14 mouse cellular contexts compared by ENCODE assay signal in the genomic region with DNA sequence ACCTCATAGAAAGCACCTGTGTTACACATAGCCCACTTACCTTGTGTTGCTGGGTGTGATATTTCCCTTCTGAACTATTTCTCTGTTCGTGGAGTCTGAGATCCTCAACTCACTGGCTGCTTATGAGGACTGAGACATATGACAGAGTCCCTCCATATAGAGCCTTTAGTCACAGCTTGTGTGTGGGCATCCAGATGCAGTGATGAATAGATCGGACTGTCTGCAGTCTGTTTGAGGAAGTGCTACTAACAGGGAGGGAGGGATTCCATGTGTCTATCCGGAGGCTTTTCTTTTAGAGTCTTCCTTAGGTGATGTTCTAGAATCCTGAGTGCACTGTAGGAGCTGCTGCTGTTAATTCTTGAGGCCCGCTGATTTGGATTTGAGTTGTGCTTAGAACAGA.
DNase-seq lines count a peak whose midpoint lies in the region; ATAC-seq and TF ChIP-seq lines count a peak whose summit lies in the region.
"Had no signal": no experiment of that assay in that cellular context is flagged by ENCODE, and none has a peak within 500 bp of the region (broad histone marks: within the 10 kb centered on the region; RNA-seq: fewer than 3 reads in every experiment).

No protein-coding gene starts in this region.

- no peak for TF ChIP-seq POLR2A in olfactory bulb, adult 2 months (IDR thresholded peaks at IDR 0.05; ENCODE audit: insufficient read depth, low read depth, low read length)

- TF ChIP-seq CTCF in midbrain, postnatal 0 days (IDR thresholded peaks at IDR 0.05), result no peak
- no peak for TF ChIP-seq CTCF in olfactory bulb, adult 2 months (IDR thresholded peaks at IDR 0.05; ENCODE audit: insufficient read depth, low read depth, low read length)

- H3K27me3 ChIP-seq in hindbrain, embryonic 13.5 days, result no peaks in the 10 kb centered on the region
- H3K27me3 ChIP-seq in hindbrain, embryonic 12.5 days, result no peaks in the 10 kb centered on the region
- H3K27me3 ChIP-seq in midbrain, embryonic 12.5 days, result no peaks in the 10 kb centered on the region
- H3K27me3 ChIP-seq in midbrain, postnatal 0 days (ENCODE audit: insufficient read depth, low read length), result no peaks in the 10 kb centered on the region
- no peaks in the 10 kb centered on the region for H3K27me3 ChIP-seq in forebrain, embryonic 15.5 days
- H3K27me3 ChIP-seq: heart, embryonic 15.5 days; limb, embryonic 13.5 days; neural tube, embryonic 13.5 days had no signal

- no peak overlapping the region for H3K9ac ChIP-seq in hindbrain, embryonic 13.5 days
- H3K9ac ChIP-seq in hindbrain, embryonic 12.5 days, result no peak overlapping the region
- H3K9ac ChIP-seq in midbrain, embryonic 12.5 days (replicated peaks), result no peak overlapping the region; the same call in 1 of the 2 replicates
- H3K9ac ChIP-seq in midbrain, postnatal 0 days (replicated peaks; ENCODE audit: low read length, poor library complexity, severe bottlenecking), result no peak overlapping the region
- H3K9ac ChIP-seq in forebrain, embryonic 15.5 days (replicated peaks), result no peak overlapping the region
- H3K9ac ChIP-seq: heart, embryonic 15.5 days; limb, embryonic 13.5 days; neural tube, embryonic 13.5 days had no signal

- H3K4me1 ChIP-seq in hindbrain, embryonic 13.5 days (replicated peaks), result peaks cover 28% of the 10 kb centered on the region
- peaks cover 31% of the 10 kb centered on the region for H3K4me1 ChIP-seq in hindbrain, embryonic 12.5 days
- H3K4me1 ChIP-seq in midbrain, embryonic 12.5 days, result peaks cover 35% of the 10 kb centered on the region
- peaks cover 5% of the 10 kb centered on the region; the same call in 1 of the 2 replicates for H3K4me1 ChIP-seq in midbrain, postnatal 0 days (ENCODE audit: insufficient read depth, low read length)
- H3K4me1 ChIP-seq in forebrain, embryonic 15.5 days, result peaks cover 32% of the 10 kb centered on the region
- peaks cover 26% of the 10 kb centered on the region for H3K4me1 ChIP-seq in olfactory bulb, adult 2 months (ENCODE audit: control insufficient read depth, insufficient read depth, low read length)

- H3K36me3 ChIP-seq in hindbrain, embryonic 13.5 days, result no peaks in the 10 kb centered on the region
- H3K36me3 ChIP-seq in hindbrain, embryonic 12.5 days, result no peaks in the 10 kb centered on the region
- H3K36me3 ChIP-seq in midbrain, embryonic 12.5 days, result no peaks in the 10 kb centered on the region
- no peaks in the 10 kb centered on the region for H3K36me3 ChIP-seq in midbrain, postnatal 0 days (ENCODE audit: insufficient read depth, low read length)
- H3K36me3 ChIP-seq in forebrain, embryonic 15.5 days, result no peaks in the 10 kb centered on the region
- H3K36me3 ChIP-seq: heart, embryonic 15.5 days; neural tube, embryonic 13.5 days had no signal

- H3K27ac ChIP-seq in hindbrain, embryonic 13.5 days, result peak overlapping the region; percentile 30; the same call in 1 of the 2 replicates
- H3K27ac ChIP-seq in hindbrain, embryonic 12.5 days, result no peak overlapping the region
- H3K27ac ChIP-seq in midbrain, embryonic 12.5 days (replicated peaks), result peak overlapping the region; percentile 58
- no peak overlapping the region for H3K27ac ChIP-seq in midbrain, postnatal 0 days (ENCODE audit: low read depth, low read length)
- peak overlapping the region; percentile 68 for H3K27ac ChIP-seq in forebrain, embryonic 15.5 days (replicated peaks)
- H3K27ac ChIP-seq in olfactory bulb, adult 2 months (ENCODE audit: insufficient read depth, low read depth, low read length), result peak overlapping the region; percentile 34
- H3K27ac ChIP-seq: heart, embryonic 15.5 days; limb, embryonic 13.5 days; neural tube, embryonic 13.5 days had no signal

- H3K9me3 ChIP-seq in hindbrain, embryonic 13.5 days, result no peaks in the 10 kb centered on the region
- no peaks in the 10 kb centered on the region for H3K9me3 ChIP-seq in hindbrain, embryonic 12.5 days (replicated peaks)
- no peaks in the 10 kb centered on the region for H3K9me3 ChIP-seq in midbrain, embryonic 12.5 days
- no peaks in the 10 kb centered on the region for H3K9me3 ChIP-seq in midbrain, postnatal 0 days (ENCODE audit: low read length)
- H3K9me3 ChIP-seq in forebrain, embryonic 15.5 days, result no peaks in the 10 kb centered on the region
- H3K9me3 ChIP-seq: G1E; heart, embryonic 15.5 days; limb, embryonic 13.5 days; neural tube, embryonic 13.5 days had no signal

- H3K4me2 ChIP-seq in hindbrain, embryonic 13.5 days, result no peak overlapping the region
- no peak overlapping the region for H3K4me2 ChIP-seq in hindbrain, embryonic 12.5 days (replicated peaks)
- H3K4me2 ChIP-seq in midbrain, embryonic 12.5 days (replicated peaks), result no peak overlapping the region
- no peak overlapping the region for H3K4me2 ChIP-seq in midbrain, postnatal 0 days (ENCODE audit: low read depth, low read length, poor library complexity, severe bottlenecking)
- no peak overlapping the region for H3K4me2 ChIP-seq in forebrain, embryonic 15.5 days (replicated peaks)
- H3K4me2 ChIP-seq: heart, embryonic 15.5 days; limb, embryonic 13.5 days; neural tube, embryonic 13.5 days had no signal

- no peak overlapping the region for H3K4me3 ChIP-seq in hindbrain, embryonic 13.5 days
- H3K4me3 ChIP-seq in hindbrain, embryonic 12.5 days, result no peak overlapping the region
- H3K4me3 ChIP-seq in midbrain, embryonic 12.5 days, result no peak overlapping the region
- H3K4me3 ChIP-seq in midbrain, postnatal 0 days (ENCODE audit: low read depth, low read length), result no peak overlapping the region
- no peak overlapping the region for H3K4me3 ChIP-seq in forebrain, embryonic 15.5 days
- H3K4me3 ChIP-seq in olfactory bulb, adult 2 months (ENCODE audit: insufficient read depth, low read depth, low read length), result no peak overlapping the region
- H3K4me3 ChIP-seq: heart, embryonic 15.5 days; limb, embryonic 13.5 days; neural tube, embryonic 13.5 days had no signal

- WGBS in hindbrain, embryonic 13.5 days, result 44% methylated on average over 4 of the region's 4 CpGs
- 49% methylated on average over 4 of the region's 4 CpGs for WGBS in hindbrain, embryonic 12.5 days
- 35% methylated on average over 4 of the region's 4 CpGs for WGBS in midbrain, embryonic 12.5 days
- 36% methylated on average over 4 of the region's 4 CpGs for WGBS in midbrain, postnatal 0 days
- 28% methylated on average over 4 of the region's 4 CpGs for WGBS in forebrain, embryonic 15.5 days
- WGBS in olfactory bulb, adult 2 months, result 32% methylated on average over 4 of the region's 4 CpGs

- no peak for ATAC-seq in hindbrain, embryonic 13.5 days (ENCODE audit: low FRiP score)
- ATAC-seq in hindbrain, embryonic 12.5 days (ENCODE audit: low FRiP score), result no peak
- no peak for ATAC-seq in midbrain, embryonic 12.5 days (ENCODE audit: low FRiP score, low read depth)
- no peak for ATAC-seq in midbrain, postnatal 0 days (ENCODE audit: low FRiP score)
- no peak for ATAC-seq in forebrain, embryonic 15.5 days (replicated peaks)

- no peak for DNase-seq in midbrain, postnatal 0 days (ENCODE audit: low spot score)
- DNase-seq in lung, adult 18-20 months, result no peak
- DNase-seq: adrenal gland, adult 2 months; kidney, adult 18-20 months; right cerebral cortex, adult 18-20 months had no signal

Comparison
In these comparisons a context has a peak if more than half of its experiments do, and no peak if none do; other contexts are left out.
1. H3K27ac ChIP-seq: peak in hindbrain, embryonic 13.5 days (single experiment), midbrain, embryonic 12.5 days (single experiment), forebrain, embryonic 15.5 days (single experiment) and olfactory bulb, adult 2 months (single experiment); none in hindbrain, embryonic 12.5 days (single experiment) and midbrain, postnatal 0 days (single experiment).